Mouse (Mus musculus): ENCODE measurements at regions not wholly inside any gene's neighbourhood (a gene's known extent, or its start where the extent isn't known, plus 50 kb on each side); places are given as distances from the start of the nearest gene placed in this dataset.

- TF ChIP-seq GATA1 (IDR thresholded peaks at IDR 0.05; ENCODE audit: borderline replicate concordance, low read length) (no peak), FLI1 (IDR thresholded peaks at IDR 0.05; ENCODE audit: low read length) (no peak)
These were observed 732.3 kb downstream of the Hdgfl1 start for GRCm38 (mm10) chr13:26037699-26038098.

Data from megakaryocyte, embryonic 14.5 days (primary cell).